Mouse (Mus musculus) heart, postnatal 0 days (tissue): ENCODE results near the gene Angptl4.

Experiments
- CTCF ChIP-seq: IDR thresholded peaks from 2 replicates; pipeline ENCODE4 v1.5.1; 2016; ENCODE audit warnings: antibody characterized with exemption, control low read depth, low read depth
- EP300 ChIP-seq: IDR thresholded peaks from 2 replicates; pipeline ENCODE4 v1.6.1; 2016; ENCODE audit warnings: antibody characterized with exemption, low read depth

DNA sequence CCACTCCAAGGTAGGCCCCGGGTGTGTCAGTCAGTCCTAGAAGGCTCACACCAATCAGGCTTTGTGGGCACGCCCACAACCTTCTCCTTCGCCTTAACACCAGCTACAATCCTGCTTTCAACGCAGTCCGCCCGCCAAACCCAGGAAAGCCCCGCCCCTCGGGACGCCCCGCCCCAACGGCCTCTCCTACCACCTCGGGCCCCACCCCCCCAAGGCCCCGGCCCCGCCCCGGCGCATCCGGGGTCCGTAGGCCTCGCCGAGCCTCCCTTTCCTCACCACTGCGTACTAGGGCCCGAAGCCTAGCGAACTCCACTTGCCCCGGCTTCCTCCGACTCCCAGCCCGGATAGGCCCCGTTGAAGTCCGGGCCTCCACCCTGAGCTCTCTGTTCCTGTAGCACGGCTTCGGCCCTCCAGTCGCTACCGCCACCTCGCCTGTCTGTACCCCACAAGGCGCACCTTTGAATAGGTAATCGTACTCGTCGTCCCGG is 21.8 kb downstream of the Angptl4 start:
- TF ChIP-seq CTCF (no peak), EP300 (peak; percentile 63; the same call in 1 of the 2 replicates)
